Comparison of ENCODE assay signal across 9 mouse cellular contexts in genomic region chr9:107323558-107323957, GRCm38 (mm10). TPM values are rescaled to one million over a fixed set of nuclear protein-coding genes. Genes with fewer than 3 reads are reported as not detected.
DNase-seq lines count a peak whose midpoint lies in the region; ATAC-seq lines count a peak whose summit lies in the region.
"Had no signal": no experiment of that assay in that cellular context is flagged by ENCODE, and none has a peak within 500 bp of the region (broad histone marks: within the 10 kb centered on the region; RNA-seq: fewer than 3 reads in every experiment).

No protein-coding gene starts in this region.

- no peaks in the 10 kb centered on the region for H3K4me1 ChIP-seq in kidney, embryonic 14.5 days (ENCODE audit: control insufficient read depth, insufficient read depth, low read length)
- 0 out of 2 replicates have a peak, but pooled peaks cover 5% of the 10 kb centered on the region for H3K4me1 ChIP-seq in stomach, embryonic 15.5 days
- H3K4me1 ChIP-seq in forebrain, embryonic 10.5 days = no peaks in the 10 kb centered on the region; the same call in 1 of the 2 replicates

- peak; percentile 70 for DNase-seq in kidney, adult 18-20 months
- DNase-seq in cerebellum, postnatal 4 days (ENCODE audit: low spot score in 2 of 2) = peak; percentile 47 to 83
- no peak for DNase-seq in frontal cortex, postnatal 25 days (ENCODE audit: low spot score in 2 of 2)
- DNase-seq in forebrain, embryonic 10.5 days (ENCODE audit: extremely low spot score, low spot score) = no peak

- no peak for ATAC-seq in kidney, embryonic 14.5 days (ENCODE audit: low FRiP score, low TSS enrichment)
- peak; percentile 43 for ATAC-seq in activated CD4-positive, CD25-positive, alpha-beta regulatory T cell, adult 4 months
- peak; percentile 83 to 93 for ATAC-seq in hematopoietic stem cell, adult 5-6 weeks (replicated peaks in 1 of 2; ENCODE audit: insufficient read depth in 1 of 2, low FRiP score in 2 of 2, low TSS enrichment in 1 of 2, low read depth in 1 of 2, poor library complexity in 2 of 2, severe bottlenecking in 2 of 2)
- 0 out of 2 replicates have a peak, but pooled peaks have one; percentile 37 for ATAC-seq in stomach, embryonic 15.5 days (ENCODE audit: insufficient read depth, low FRiP score, low read depth)
- ATAC-seq: Patski had no signal

- H3K36me3 ChIP-seq in kidney, embryonic 14.5 days (ENCODE audit: control insufficient read depth, insufficient read depth, low read length) = no peaks in the 10 kb centered on the region; the same call in 1 of the 2 replicates
- no peaks in the 10 kb centered on the region for H3K36me3 ChIP-seq in stomach, embryonic 15.5 days
- peaks cover 9% of the 10 kb centered on the region for H3K36me3 ChIP-seq in forebrain, embryonic 10.5 days (replicated peaks)

- H3K27ac ChIP-seq in kidney, embryonic 14.5 days (ENCODE audit: low read depth, low read length) = no peak overlapping the region
- no peak overlapping the region for H3K27ac ChIP-seq in stomach, embryonic 15.5 days
- no peak overlapping the region for H3K27ac ChIP-seq in forebrain, embryonic 10.5 days

- no peaks in the 10 kb centered on the region for H3K27me3 ChIP-seq in kidney, embryonic 14.5 days (ENCODE audit: control insufficient read depth, insufficient read depth, low read length)
- no peaks in the 10 kb centered on the region for H3K27me3 ChIP-seq in stomach, embryonic 15.5 days (replicated peaks)
- no peaks in the 10 kb centered on the region for H3K27me3 ChIP-seq in forebrain, embryonic 10.5 days (ENCODE audit: poor library complexity, severe bottlenecking)
- H3K27me3 ChIP-seq: Patski had no signal

- no peak overlapping the region for H3K4me3 ChIP-seq in kidney, embryonic 14.5 days (ENCODE audit: low read length)
- H3K4me3 ChIP-seq in stomach, embryonic 15.5 days (replicated peaks) = no peak overlapping the region
- H3K4me3 ChIP-seq in forebrain, embryonic 10.5 days = no peak overlapping the region

- 85% methylated on average over 6 of the region's 6 CpGs for WGBS in kidney, embryonic 14.5 days
- WGBS in stomach, embryonic 15.5 days = 66% methylated on average over 6 of the region's 6 CpGs
- WGBS in forebrain, embryonic 10.5 days = 93% methylated on average over 6 of the region's 6 CpGs

- H3K9me3 ChIP-seq in kidney, embryonic 14.5 days (ENCODE audit: control insufficient read depth, low read length) = no peaks in the 10 kb centered on the region
- H3K9me3 ChIP-seq in stomach, embryonic 15.5 days = no peaks in the 10 kb centered on the region
- no peaks in the 10 kb centered on the region for H3K9me3 ChIP-seq in forebrain, embryonic 10.5 days

- H3K9ac ChIP-seq in kidney, embryonic 14.5 days (ENCODE audit: low read depth, low read length) = no peak overlapping the region
- H3K9ac ChIP-seq in stomach, embryonic 15.5 days = no peak overlapping the region

- no peak overlapping the region for H3K4me2 ChIP-seq in kidney, embryonic 14.5 days (replicated peaks; ENCODE audit: low read depth, low read length)
- no peak overlapping the region for H3K4me2 ChIP-seq in stomach, embryonic 15.5 days

RNA-seq across cellular contexts. Expression of gene Hemk1, which starts 14.6 kb away (rescaled TPM):
- polyA plus RNA-seq in kidney, embryonic 14.5 days (2014; fragmentation: Nextera tagmentation; extraction: Ambion mirVana) = 9.7 and 11.3 TPM in 2 replicates
- polyA plus RNA-seq in activated CD4-positive, CD25-positive, alpha-beta regulatory T cell, adult 4 months (2017; shearing (Covaris generic)) = 10 to 100 TPM; 25.4 to 27.3 TPM
- 11.5 and 37.2 TPM in 2 replicates for total RNA-seq in hematopoietic stem cell, adult 5-6 weeks (2017)
- 10.6 and 11.5 TPM in 2 replicates for polyA plus RNA-seq in stomach, embryonic 15.5 days (2015; fragmentation: Nextera tagmentation; extraction: Ambion mirVana)
- 13.5 and 13.7 TPM in 2 replicates for polyA plus RNA-seq in forebrain, embryonic 10.5 days (2016; fragmentation: Nextera tagmentation; extraction: Ambion mirVana)

RNA-seq across cellular contexts. Expression of gene 6430571L13Rik, which starts 16.8 kb away (rescaled TPM):
- 0.31 and 0.43 TPM in 2 replicates for polyA plus RNA-seq in kidney, embryonic 14.5 days (2014; fragmentation: Nextera tagmentation; extraction: Ambion mirVana)
- 1 to 10 TPM; 2.7 to 4.6 TPM for polyA plus RNA-seq in activated CD4-positive, CD25-positive, alpha-beta regulatory T cell, adult 4 months (2017; shearing (Covaris generic))
- 0.25 and 0.50 TPM in 2 replicates for total RNA-seq in hematopoietic stem cell, adult 5-6 weeks (2017)
- 0.28 and 0.34 TPM in 2 replicates for polyA plus RNA-seq in stomach, embryonic 15.5 days (2015; fragmentation: Nextera tagmentation; extraction: Ambion mirVana)
- polyA plus RNA-seq in forebrain, embryonic 10.5 days (2016; fragmentation: Nextera tagmentation; extraction: Ambion mirVana) = 1.0 and 1.6 TPM in 2 replicates

RNA-seq across cellular contexts. Expression of gene Cish, which starts 27.7 kb away (rescaled TPM):
- polyA plus RNA-seq in kidney, embryonic 14.5 days (2014; fragmentation: Nextera tagmentation; extraction: Ambion mirVana) = 6.3 and 7.1 TPM in 2 replicates
- polyA plus RNA-seq in activated CD4-positive, CD25-positive, alpha-beta regulatory T cell, adult 4 months (2017; shearing (Covaris generic)) = 100 to 1,000 TPM; 116 to 135 TPM
- total RNA-seq in hematopoietic stem cell, adult 5-6 weeks (2017) = 1.4 and 3.5 TPM in 2 replicates
- polyA plus RNA-seq in stomach, embryonic 15.5 days (2015; fragmentation: Nextera tagmentation; extraction: Ambion mirVana) = 12.4 and 13.5 TPM in 2 replicates
- 7.2 and 7.6 TPM in 2 replicates for polyA plus RNA-seq in forebrain, embryonic 10.5 days (2016; fragmentation: Nextera tagmentation; extraction: Ambion mirVana)

RNA-seq across cellular contexts. Expression of gene Mapkapk3, which starts 33.9 kb away (rescaled TPM):
- polyA plus RNA-seq in kidney, embryonic 14.5 days (2014; fragmentation: Nextera tagmentation; extraction: Ambion mirVana) = 3.8 and 6.5 TPM in 2 replicates
- polyA plus RNA-seq in activated CD4-positive, CD25-positive, alpha-beta regulatory T cell, adult 4 months (2017; shearing (Covaris generic)) = 10 to 100 TPM; 57.5 to 62.0 TPM
- total RNA-seq in hematopoietic stem cell, adult 5-6 weeks (2017) = 62.0 and 62.6 TPM in 2 replicates
- 35.3 and 38.0 TPM in 2 replicates for polyA plus RNA-seq in stomach, embryonic 15.5 days (2015; fragmentation: Nextera tagmentation; extraction: Ambion mirVana)
- 5.9 and 6.6 TPM in 2 replicates for polyA plus RNA-seq in forebrain, embryonic 10.5 days (2016; fragmentation: Nextera tagmentation; extraction: Ambion mirVana)

Comparison
In these comparisons a context has a peak if more than half of its experiments do, and no peak if none do; other contexts are left out.
1. DNase-seq: peak in kidney, adult 18-20 months (single experiment) and cerebellum, postnatal 4 days (2 of 2); none in frontal cortex, postnatal 25 days (0 of 2) and forebrain, embryonic 10.5 days (single experiment).